Mouse (Mus musculus) E14TG2a.4 (cell line): ENCODE measurements around the gene Sec1.
A peak's percentile ranks its signal among the peaks of the same experiment; 100 is the strongest.
"Not testable (repeated sequence)": the region's sequence is repeated elsewhere in the genome, so short reads cannot be mapped to it uniquely, and the experiment has no call there.

Experiments
- H3K27me3 ChIP-seq: 2 replicates; pipeline ENCODE4 v1.6.1; 2014; ENCODE audit warnings: low read length, control low read depth; ENCODE audit not compliant: insufficient read depth
- H3K36me3 ChIP-seq: 2 replicates; pipeline ENCODE4 v1.6.1; 2014; ENCODE audit warnings: low read length, control low read depth; ENCODE audit not compliant: insufficient read depth
- H3K4me1 ChIP-seq: replicated peaks from 2 replicates; pipeline ENCODE4 v1.6.1; 2014; ENCODE audit warnings: low read depth, low read length, control low read depth
- H3K4me3 ChIP-seq: replicated peaks from 2 replicates; pipeline ENCODE4 v1.5.1; 2014; ENCODE audit warnings: mild to moderate bottlenecking, low read length
- H3K9me3 ChIP-seq: 2 replicates; pipeline ENCODE4 v1.6.1; 2014; ENCODE audit warnings: low read length, control low read depth
- CTCF ChIP-seq: conservative IDR thresholded peaks from 2 replicates; pipeline ENCODE4 v1.5.1; 2014; ENCODE audit warnings: low read length
- NANOG ChIP-seq: IDR thresholded peaks from 2 replicates; pipeline ENCODE4 v1.6.1; 2014; ENCODE audit warnings: borderline replicate concordance, low read length, mixed read lengths
- POU5F1 ChIP-seq: IDR thresholded peaks from 2 replicates; pipeline ENCODE4 v1.6.1; 2014; ENCODE audit warnings: low read length, borderline replicate concordance

Sec1 gene

GRCm38 (mm10) chr7:45665303-45666138 is 28.7 kb downstream of the Sec1 start:
- TF ChIP-seq POU5F1 (no peak), NANOG (no peak), CTCF (no peak)
- H3K27me3 ChIP-seq = 0 out of 2 replicates have a peak, but pooled peaks cover 13% of the 10 kb centered on the region
- peaks cover 21% of the 10 kb centered on the region for H3K9me3 ChIP-seq
- H3K4me3 ChIP-seq = no peak overlapping the region
- peaks cover 37% of the 10 kb centered on the region for H3K4me1 ChIP-seq
- no peaks in the 10 kb centered on the region for H3K36me3 ChIP-seq

DNA sequence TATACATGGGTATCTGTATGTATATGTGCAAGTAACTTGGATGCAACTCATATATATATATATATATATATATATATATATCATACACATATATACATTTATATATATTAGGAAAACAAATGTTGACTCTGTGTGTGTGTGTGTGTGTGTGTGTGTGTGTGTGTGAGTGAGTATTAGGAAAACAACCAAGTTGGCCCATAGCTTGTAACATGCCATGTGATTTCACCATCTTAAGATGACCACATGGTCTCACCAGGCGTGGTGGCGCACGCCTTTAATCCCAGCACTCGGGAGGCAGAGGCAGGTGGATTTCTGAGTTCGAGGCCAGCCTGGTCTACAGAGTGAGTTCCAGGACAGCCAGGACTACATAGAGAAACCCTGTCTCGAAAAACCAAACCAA is 32.5 kb downstream of the Sec1 start:
- H3K36me3 ChIP-seq, H3K4me3 ChIP-seq: not testable (repeated sequence)
- Histone ChIP-seq H3K27me3 (0 out of 2 replicates have a peak, but pooled peaks cover 13% of the 10 kb centered on the region), H3K9me3 (peaks cover 45% of the 10 kb centered on the region), H3K4me1 (peaks cover 37% of the 10 kb centered on the region)

GRCm38 (mm10) chr7:45660746-45661478 is 33.3 kb downstream of the Sec1 start:
- Histone ChIP-seq H3K4me3 (no peak overlapping the region), H3K9me3 (peaks cover 47% of the 10 kb centered on the region), H3K36me3 (no peaks in the 10 kb centered on the region), H3K27me3 (0 out of 2 replicates have a peak, but pooled peaks cover 13% of the 10 kb centered on the region), H3K4me1 (peaks cover 31% of the 10 kb centered on the region)
- TF ChIP-seq NANOG = no peak
- TF ChIP-seq CTCF = no peak
- TF ChIP-seq POU5F1 = no peak

- no peak for TF ChIP-seq NANOG
- TF ChIP-seq POU5F1 = no peak
- no peak for TF ChIP-seq CTCF
- no peaks in the 10 kb centered on the region for H3K36me3 ChIP-seq
- peaks cover 36% of the 10 kb centered on the region for H3K4me1 ChIP-seq
- H3K4me3 ChIP-seq = no peak overlapping the region
- H3K9me3 ChIP-seq = peaks cover 29% of the 10 kb centered on the region
- H3K27me3 ChIP-seq = peaks cover 18% of the 10 kb centered on the region
Observed at GRCm38 (mm10) chr7:45654424-45655047, 39.7 kb downstream of the Sec1 start.

DNA sequence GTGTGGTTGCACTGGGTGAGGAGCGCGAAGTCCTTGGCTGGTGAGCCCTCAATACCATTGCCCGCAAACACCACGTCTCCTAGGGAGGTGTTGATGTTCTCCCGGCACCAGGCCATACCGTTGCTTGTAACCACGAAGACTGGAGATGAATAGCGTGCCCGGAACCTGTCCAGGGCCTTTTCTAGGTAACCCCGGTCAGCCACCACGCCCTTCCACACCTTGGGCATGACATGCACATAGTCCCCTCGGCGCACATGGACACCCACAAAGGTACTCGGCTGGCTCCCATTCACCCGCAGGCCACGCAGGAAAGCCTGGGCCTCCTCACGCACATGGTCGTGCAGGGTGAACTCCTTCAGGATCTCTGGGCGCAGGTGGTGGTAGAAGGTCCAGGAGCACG is 43.7 kb downstream of the Sec1 start:
- peaks cover 30% of the 10 kb centered on the region for H3K4me1 ChIP-seq
- peaks cover 34% of the 10 kb centered on the region for H3K27me3 ChIP-seq
- H3K4me3 ChIP-seq = peak overlapping the region; percentile 43; the same call in 1 of the 2 replicates
- H3K36me3 ChIP-seq = not testable (repeated sequence)
- peaks cover 14% of the 10 kb centered on the region for H3K9me3 ChIP-seq

GRCm38 (mm10) chr7:45649351-45649750 is 44.9 kb downstream of the Sec1 start:
- peaks cover 14% of the 10 kb centered on the region for H3K9me3 ChIP-seq
- H3K4me1 ChIP-seq = peaks cover 30% of the 10 kb centered on the region
- no peak overlapping the region for H3K4me3 ChIP-seq
- H3K36me3 ChIP-seq = no peaks in the 10 kb centered on the region
- TF ChIP-seq CTCF (no peak), NANOG (no peak), POU5F1 (no peak)
- H3K27me3 ChIP-seq = peaks cover 41% of the 10 kb centered on the region

DNA sequence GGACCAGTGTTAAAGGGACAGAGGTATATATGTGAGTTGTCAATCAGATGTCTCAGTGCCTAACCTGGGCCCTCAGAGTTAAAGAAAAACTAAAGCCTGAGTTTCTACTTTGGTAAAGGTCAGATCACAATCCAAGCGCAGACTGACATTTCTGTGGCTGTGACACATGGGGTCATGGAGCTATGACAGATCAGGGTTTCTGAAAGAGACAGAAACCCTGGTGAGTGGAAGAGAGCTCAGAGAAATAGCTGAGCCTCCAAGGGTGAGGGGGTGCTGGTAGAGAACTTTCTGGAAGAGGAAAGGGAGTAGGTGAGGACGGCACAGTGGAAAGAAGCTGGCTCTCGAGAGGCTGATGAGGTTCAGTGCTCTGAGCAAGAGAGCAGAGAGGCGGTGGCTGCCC is 47.5 kb downstream of the Sec1 start:
- peaks cover 14% of the 10 kb centered on the region for H3K9me3 ChIP-seq
- H3K4me3 ChIP-seq = no peak overlapping the region

DNA sequence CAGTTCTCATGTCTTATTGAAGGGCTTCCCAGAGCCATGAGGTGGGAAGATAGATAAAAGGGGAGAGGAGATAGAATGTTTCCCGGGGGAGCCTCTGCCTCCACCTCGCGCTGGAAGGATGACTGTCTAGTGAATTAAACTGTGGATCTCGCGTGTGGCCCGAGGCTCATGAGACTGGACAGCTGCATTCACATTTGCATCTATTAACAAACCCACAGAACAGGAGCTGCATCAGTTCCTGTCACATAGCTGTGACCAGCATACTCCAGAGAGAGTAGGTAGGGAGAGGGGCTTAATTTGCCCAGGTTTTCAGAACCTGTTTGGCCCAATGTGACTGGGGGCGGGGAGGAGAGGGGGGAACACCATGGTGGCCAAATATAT is 48.6 kb downstream of the Sec1 start:
- peaks cover 47% of the 10 kb centered on the region for H3K4me1 ChIP-seq
- peaks cover 58% of the 10 kb centered on the region for H3K27me3 ChIP-seq
- no peak overlapping the region for H3K4me3 ChIP-seq
- TF ChIP-seq CTCF = no peak
- TF ChIP-seq NANOG = no peak
- TF ChIP-seq POU5F1 = no peak
- peaks cover 14% of the 10 kb centered on the region for H3K9me3 ChIP-seq
- no peaks in the 10 kb centered on the region for H3K36me3 ChIP-seq

More for the DNA sequence above, 47.5 kb downstream of the Sec1 start:
- no peaks in the 10 kb centered on the region for H3K36me3 ChIP-seq
- peaks cover 57% of the 10 kb centered on the region for H3K27me3 ChIP-seq
- TF ChIP-seq NANOG = no peak
- no peak for TF ChIP-seq CTCF
- no peak for TF ChIP-seq POU5F1
- peaks cover 43% of the 10 kb centered on the region for H3K4me1 ChIP-seq
